Mouse (Mus musculus) liver, embryonic 15.5 days (tissue): ENCODE data around the gene Myh15. TPM values are rescaled to one million over a fixed set of nuclear protein-coding genes. Genes with fewer than 3 reads are reported as not detected.
"Not testable (repeated sequence)": the region's sequence is repeated elsewhere in the genome, so short reads cannot be mapped to it uniquely, and the experiment has no call there.

Experiments
- ATAC-seq: fragments of 200-750 bp; cut with Nextera tagmentation; 2 replicates; pipeline ENCODE4 v1.8.0; 2017; ENCODE audit warnings: moderate number of reproducible peaks, mild to moderate bottlenecking, moderate library complexity; ENCODE audit not compliant: insufficient read depth
- H3K27ac ChIP-seq: fragments of 300-500 bp; sonication (generic); replicated peaks from 2 replicates; pipeline ENCODE4 v1.5.1; 2015; ENCODE audit warnings: mild to moderate bottlenecking, inconsistent platforms
- H3K27me3 ChIP-seq: fragments of 300-500 bp; sonication (generic); 2 replicates; pipeline ENCODE4 v1.6.1; 2015; ENCODE audit warnings: mild to moderate bottlenecking, inconsistent platforms
- H3K36me3 ChIP-seq: fragments of 300-500 bp; sonication (generic); replicated peaks from 2 replicates; pipeline ENCODE4 v1.6.1; 2015; ENCODE audit warnings: moderate library complexity, mild to moderate bottlenecking, inconsistent platforms
- H3K4me1 ChIP-seq: fragments of 300-500 bp; sonication (generic); replicated peaks from 2 replicates; pipeline ENCODE4 v1.6.1; 2015; ENCODE audit warnings: inconsistent platforms
- H3K4me2 ChIP-seq: fragments of 300-500 bp; sonication (generic); 2 replicates; pipeline ENCODE4 v1.6.1; 2015; ENCODE audit warnings: moderate library complexity, mild to moderate bottlenecking, inconsistent platforms
- H3K4me3 ChIP-seq: fragments of 300-500 bp; sonication (generic); replicated peaks from 2 replicates; pipeline ENCODE4 v1.5.1; 2015; ENCODE audit warnings: mild to moderate bottlenecking, inconsistent platforms
- H3K9ac ChIP-seq: fragments of 300-500 bp; sonication (generic); 2 replicates; pipeline ENCODE4 v1.6.1; 2015; ENCODE audit warnings: moderate library complexity, mild to moderate bottlenecking, inconsistent platforms
- H3K9me3 ChIP-seq: fragments of 300-500 bp; sonication (generic); replicated peaks from 2 replicates; pipeline ENCODE4 v1.6.1; 2016; ENCODE audit warnings: inconsistent platforms
- WGBS: fragments of 180-500 bp; shearing (Covaris S2); methylation state at CpG from one replicate; pipeline ENCODE4 v1.1.7; 2015; ENCODE audit warnings: mixed read lengths; ENCODE audit not compliant: insufficient replicate concordance; 5-methylcytosine and 5-hydroxymethylcytosine counted together
- polyA plus RNA-seq: library from polyadenylated mRNA; unstranded; fragments of >200 nt; fragmentation: Nextera tagmentation; extraction: Ambion mirVana; gene quantifications from 2 replicates; pipeline ENCODE4 v1.2.1, GENCODE M21; 2015

Myh15 gene
- polyA plus RNA-seq, 1 experiment from 2014 or later = not detected

- Histone ChIP-seq H3K4me1 (no peaks in the 10 kb centered on the region), H3K36me3 (no peaks in the 10 kb centered on the region), H3K4me2 (no peak overlapping the region), H3K9me3 (no peaks in the 10 kb centered on the region), H3K4me3 (no peak overlapping the region), H3K27me3 (no peaks in the 10 kb centered on the region), H3K9ac (no peak overlapping the region), H3K27ac (no peak overlapping the region)
- 24% methylated on average over 11 of the region's 11 CpGs for WGBS
- ATAC-seq = no peak
Measured at GRCm38 (mm10) chr16:49165728-49166127, 108.4 kb downstream of the Myh15 start.

DNA sequence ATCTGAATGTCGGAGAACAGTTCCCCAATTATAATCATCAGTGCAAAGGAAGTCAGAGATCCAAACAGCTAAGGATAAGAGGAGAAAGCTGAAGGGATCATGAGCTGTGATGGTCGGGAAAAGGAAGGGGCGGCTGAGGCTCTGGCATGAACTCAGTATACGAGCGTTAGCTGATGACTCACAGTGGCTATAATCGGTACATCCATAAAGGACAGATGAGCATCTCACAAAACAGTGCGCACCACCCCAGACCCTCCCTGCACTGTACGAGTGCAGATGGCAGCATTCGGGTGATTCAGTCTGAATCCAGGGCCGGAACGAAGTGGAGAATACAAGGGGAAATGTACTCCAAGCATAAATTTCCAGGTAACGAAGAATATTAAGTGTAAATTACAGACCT is 110.0 kb downstream of the Myh15 start:
- Histone ChIP-seq H3K9ac (no peak overlapping the region), H3K27me3 (no peaks in the 10 kb centered on the region), H3K4me1 (no peaks in the 10 kb centered on the region), H3K4me3 (no peak overlapping the region), H3K36me3 (no peaks in the 10 kb centered on the region), H3K4me2 (no peak overlapping the region), H3K9me3 (no peaks in the 10 kb centered on the region), H3K27ac (no peak overlapping the region)
- 71% methylated on average over 12 of the region's 12 CpGs for WGBS
- ATAC-seq = no peak

DNA sequence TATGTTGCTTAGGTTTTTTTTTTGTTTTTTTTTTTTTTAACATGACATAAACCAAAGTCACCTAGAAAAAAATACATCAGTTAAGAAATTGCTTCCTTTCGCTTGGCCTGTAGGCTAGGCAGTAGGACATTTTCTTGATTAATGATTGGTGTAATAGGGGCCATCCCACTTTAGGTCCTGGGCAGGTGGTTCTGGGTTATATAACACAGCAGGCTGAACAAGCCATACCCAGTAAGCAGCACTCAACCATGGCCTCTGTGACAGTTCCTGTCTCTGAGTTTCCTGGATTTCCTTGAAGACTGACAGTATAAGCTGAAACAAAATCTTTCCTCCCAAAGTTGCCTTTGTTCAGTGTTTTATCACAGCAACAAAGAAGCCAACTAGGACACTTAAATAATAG is 117.8 kb downstream of the Myh15 start:
- no peak overlapping the region for H3K9ac ChIP-seq
- H3K4me2 ChIP-seq = no peak overlapping the region
- H3K36me3 ChIP-seq = no peaks in the 10 kb centered on the region
- H3K9me3 ChIP-seq = no peaks in the 10 kb centered on the region
- H3K27ac ChIP-seq = no peak overlapping the region
- WGBS = 67% methylated on average over 1 of the region's 1 CpGs
- H3K4me3 ChIP-seq = no peak overlapping the region
- no peak for ATAC-seq
- no peaks in the 10 kb centered on the region for H3K27me3 ChIP-seq
- no peaks in the 10 kb centered on the region for H3K4me1 ChIP-seq

GRCm38 (mm10) chr16:49175729-49176395 is 118.6 kb downstream of the Myh15 start:
- no peak for ATAC-seq
- Histone ChIP-seq H3K4me2 (no peak overlapping the region), H3K9me3 (no peaks in the 10 kb centered on the region), H3K4me1 (no peaks in the 10 kb centered on the region), H3K27me3 (no peaks in the 10 kb centered on the region), H3K4me3 (no peak overlapping the region), H3K36me3 (no peaks in the 10 kb centered on the region), H3K27ac (no peak overlapping the region), H3K9ac (no peak overlapping the region)
- 62% methylated on average over 8 of the region's 8 CpGs for WGBS

- Histone ChIP-seq H3K4me2 (no peak overlapping the region), H3K9me3 (no peaks in the 10 kb centered on the region), H3K27me3 (no peaks in the 10 kb centered on the region), H3K9ac (no peak overlapping the region), H3K27ac (no peak overlapping the region), H3K4me3 (no peak overlapping the region), H3K36me3 (no peaks in the 10 kb centered on the region), H3K4me1 (no peaks in the 10 kb centered on the region)
- no peak for ATAC-seq
- 38% methylated on average over 2 of the region's 2 CpGs for WGBS
Measured at GRCm38 (mm10) chr16:49193521-49193920, 136.2 kb downstream of the Myh15 start.

DNA sequence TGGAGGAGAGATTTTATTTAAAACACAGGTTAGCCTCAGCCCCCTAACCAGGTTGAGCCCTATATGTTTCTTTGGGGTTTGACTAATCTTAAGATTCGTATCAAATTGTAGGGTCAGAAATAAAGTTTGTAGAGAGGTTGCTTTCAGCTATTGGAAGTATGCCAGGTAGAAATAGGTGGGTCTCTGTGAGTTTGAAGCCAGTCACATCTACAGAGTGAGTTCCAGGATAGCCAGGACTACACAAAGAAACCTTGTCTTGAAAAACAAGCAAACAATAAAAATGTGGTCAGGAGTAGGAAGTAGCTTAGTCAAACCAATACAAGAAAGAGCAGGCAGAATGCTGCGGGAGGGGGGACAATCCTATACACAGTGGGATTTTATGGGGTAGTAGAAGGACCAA is 136.7 kb downstream of the Myh15 start:
- Histone ChIP-seq H3K27me3 (no peaks in the 10 kb centered on the region), H3K4me1 (no peaks in the 10 kb centered on the region), H3K9ac (no peak overlapping the region), H3K4me3 (no peak overlapping the region), H3K9me3 (no peaks in the 10 kb centered on the region), H3K36me3 (no peaks in the 10 kb centered on the region), H3K4me2 (no peak overlapping the region), H3K27ac (no peak overlapping the region)
- ATAC-seq = no peak
- 35% methylated on average over 2 of the region's 2 CpGs for WGBS

DNA sequence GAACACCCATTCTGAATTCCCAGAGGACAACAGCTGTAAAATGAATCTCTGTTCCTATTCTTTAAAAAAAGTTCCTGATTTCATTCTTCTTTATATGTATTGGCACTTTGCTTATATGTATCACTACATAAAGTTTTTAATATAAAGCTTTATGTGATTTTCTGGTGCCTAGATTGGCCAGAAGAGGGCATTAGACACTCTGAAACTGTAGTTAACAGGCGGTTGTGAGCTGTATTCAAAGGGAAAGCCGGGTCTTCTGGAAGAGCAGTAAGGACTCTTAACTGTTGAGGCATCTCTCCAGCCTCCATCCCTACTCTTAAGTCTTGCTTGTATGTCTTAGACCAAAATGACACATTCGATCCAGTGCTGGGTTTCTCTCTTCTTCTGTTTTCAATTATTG is 139.0 kb downstream of the Myh15 start:
- H3K27me3 ChIP-seq = no peaks in the 10 kb centered on the region
- no peak overlapping the region for H3K4me3 ChIP-seq
- H3K4me1 ChIP-seq = no peaks in the 10 kb centered on the region
- no peak for ATAC-seq
- no peak overlapping the region for H3K27ac ChIP-seq
- no peak overlapping the region for H3K9ac ChIP-seq
- 46% methylated on average over 3 of the region's 3 CpGs for WGBS
- H3K36me3 ChIP-seq = no peaks in the 10 kb centered on the region
- no peaks in the 10 kb centered on the region for H3K9me3 ChIP-seq
- no peak overlapping the region for H3K4me2 ChIP-seq

DNA sequence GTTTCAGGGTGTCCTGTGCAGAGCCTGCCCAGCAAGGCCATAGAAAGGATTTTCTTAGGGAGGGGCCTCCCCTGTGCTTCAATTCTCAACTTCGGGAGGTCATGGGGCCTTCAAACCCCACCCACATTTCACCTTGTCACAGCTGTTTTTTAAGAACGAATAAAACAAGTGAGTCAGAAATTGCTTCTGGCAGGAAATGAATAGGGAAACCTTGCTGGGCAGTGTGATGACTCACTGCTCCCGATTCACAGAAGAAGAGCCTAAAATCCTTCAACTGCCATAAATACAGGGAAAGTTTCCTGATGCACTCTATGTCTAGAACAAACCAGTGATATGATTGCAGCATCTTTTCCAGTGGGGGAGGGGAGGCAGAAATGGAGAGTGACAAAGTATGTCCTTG is 140.7 kb downstream of the Myh15 start:
- H3K9ac ChIP-seq = no peak overlapping the region
- no peaks in the 10 kb centered on the region for H3K27me3 ChIP-seq
- WGBS = 38% methylated on average over 3 of the region's 3 CpGs
- H3K4me2 ChIP-seq = no peak overlapping the region
- no peaks in the 10 kb centered on the region for H3K36me3 ChIP-seq
- no peak overlapping the region for H3K4me3 ChIP-seq
- ATAC-seq = no peak
- H3K9me3 ChIP-seq = no peaks in the 10 kb centered on the region
- H3K4me1 ChIP-seq = no peaks in the 10 kb centered on the region
- no peak overlapping the region for H3K27ac ChIP-seq

DNA sequence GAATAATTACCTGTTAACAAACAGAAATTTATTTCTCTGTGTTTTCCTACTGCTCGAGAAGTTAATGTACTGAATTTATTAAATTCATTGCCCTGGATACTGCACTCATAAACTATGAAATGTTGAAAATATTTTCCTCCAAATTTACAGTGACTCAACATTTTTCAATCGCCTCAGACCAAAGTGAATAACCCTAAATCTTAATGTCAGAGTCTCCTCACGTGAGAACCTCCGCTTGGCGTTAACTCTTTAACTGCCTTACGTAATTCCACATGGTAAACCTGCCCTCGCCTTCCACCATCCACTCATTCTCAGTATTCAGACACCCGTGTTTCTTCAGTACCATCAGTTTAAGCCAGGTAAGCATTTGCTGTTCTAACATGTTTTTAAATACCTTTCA is 166.4 kb downstream of the Myh15 start:
- H3K27ac ChIP-seq = no peak overlapping the region
- ATAC-seq = no peak
- 58% methylated on average over 8 of the region's 8 CpGs for WGBS

DNA sequence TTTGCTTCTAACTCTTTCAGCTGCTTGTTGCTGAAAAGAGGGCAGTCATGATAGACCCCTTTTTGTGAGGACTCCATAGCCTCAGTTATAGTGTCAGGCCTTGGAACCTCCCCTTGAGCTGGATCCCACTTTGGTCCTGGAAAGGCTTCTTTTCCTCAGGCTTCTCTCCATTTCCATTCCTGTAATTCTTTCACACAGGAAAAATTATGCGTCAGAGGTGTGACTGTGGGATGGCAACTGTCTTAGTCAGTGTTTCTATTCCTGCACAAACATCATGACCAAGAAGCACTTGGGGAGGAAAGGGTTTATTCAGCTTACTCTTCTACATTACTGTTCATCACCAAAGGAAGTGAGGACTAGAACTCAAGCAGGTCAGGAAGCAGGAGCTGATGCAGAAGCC is 186.2 kb downstream of the Myh15 start:
- H3K9me3 ChIP-seq, ATAC-seq, H3K4me2 ChIP-seq, H3K27ac ChIP-seq, H3K36me3 ChIP-seq, H3K9ac ChIP-seq, H3K4me3 ChIP-seq, H3K4me1 ChIP-seq, H3K27me3 ChIP-seq: not testable (repeated sequence)
- 79% methylated on average over 1 of the region's 1 CpGs for WGBS

More for the DNA sequence above, 166.4 kb downstream of the Myh15 start:
- no peak overlapping the region for H3K4me2 ChIP-seq
- no peaks in the 10 kb centered on the region for H3K27me3 ChIP-seq
- no peak overlapping the region for H3K4me3 ChIP-seq
- H3K36me3 ChIP-seq = no peaks in the 10 kb centered on the region
- no peaks in the 10 kb centered on the region for H3K4me1 ChIP-seq
- H3K9ac ChIP-seq = no peak overlapping the region
- H3K9me3 ChIP-seq = no peaks in the 10 kb centered on the region
